Mouse (Mus musculus) heart, adult 2 months (tissue): Measurements from ENCODE around the gene Gm9803.

Source experiments
- CTCF ChIP-seq: fragments of 200-600 bp; IDR thresholded peaks from 2 replicates; pipeline ENCODE4 v1.8.1; 2022; ENCODE audit warnings: antibody characterized with exemption, mild to moderate bottlenecking, moderate library complexity
- EP300 ChIP-seq: fragments of 200-500 bp; IDR thresholded peaks from 2 replicates; pipeline ENCODE4 v1.6.1; 2011; ENCODE audit warnings: low read depth, low read length, control low read depth; ENCODE audit not compliant: insufficient read depth
- POLR2A ChIP-seq: fragments of 200-500 bp; IDR thresholded peaks from 2 replicates; pipeline ENCODE4 v1.6.1; 2011; ENCODE audit warnings: mild to moderate bottlenecking, low read depth, low read length, control low read depth; ENCODE audit not compliant: insufficient read depth

DNA sequence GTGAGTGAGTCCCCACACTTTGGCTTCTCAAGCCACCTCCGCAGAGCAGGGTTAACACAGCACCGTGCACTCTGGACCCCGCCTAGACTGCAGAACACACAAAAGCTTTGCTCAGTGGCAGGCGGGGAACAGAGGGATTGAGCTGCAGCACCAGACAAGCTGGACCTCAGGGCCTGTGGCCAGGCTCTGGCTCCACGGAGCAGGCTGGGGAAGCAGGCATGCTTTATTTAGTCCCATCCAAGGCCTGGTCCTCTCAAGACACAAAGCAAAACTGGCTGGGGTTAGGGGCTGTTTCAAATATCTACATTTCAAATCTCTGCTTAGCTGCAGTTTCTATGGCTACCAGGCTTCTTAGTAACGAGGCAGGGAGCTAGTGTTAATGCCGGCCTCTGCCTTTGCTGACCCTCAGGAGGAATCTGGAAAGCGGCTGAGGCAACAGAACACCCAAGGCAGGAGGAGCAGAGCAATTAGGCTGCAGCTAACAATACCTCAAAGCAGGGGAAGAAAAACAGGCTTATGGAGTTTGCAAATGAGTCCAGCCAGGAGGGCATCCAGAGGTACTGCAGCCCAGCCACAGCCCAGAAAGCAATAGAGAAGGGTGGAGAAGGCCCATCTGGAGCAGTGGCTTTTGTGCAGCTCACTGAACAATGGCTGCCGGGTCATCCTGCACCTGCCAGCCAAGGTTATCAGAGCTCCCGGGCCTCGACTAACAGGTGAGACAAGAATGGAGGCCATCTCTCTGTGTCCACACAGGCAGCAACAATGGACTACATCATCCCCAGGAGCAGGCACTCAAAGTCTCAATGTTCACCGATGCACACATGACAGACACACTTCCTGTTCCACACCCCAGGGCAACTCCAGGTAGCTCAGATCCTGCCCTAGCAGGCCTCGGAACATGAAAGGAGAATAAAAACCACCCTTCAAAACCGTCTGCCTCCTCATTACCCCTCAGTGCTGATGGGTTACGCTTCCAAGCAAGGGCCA is 3.7 kb downstream of the Gm9803 start:
- no peak for TF ChIP-seq CTCF
- no peak for TF ChIP-seq EP300
- no peak for TF ChIP-seq POLR2A
